Mouse (Mus musculus) kidney, embryonic 14.5 days (tissue): Measurements from ENCODE around the gene Cyp4x1. TPM values are rescaled to one million over a fixed set of nuclear protein-coding genes. Genes with fewer than 3 reads are reported as not detected.
A peak's percentile ranks its signal among the peaks of the same experiment; 100 is the strongest.

ENCODE experiments used
- ATAC-seq: fragments of 200-750 bp; cut with Nextera tagmentation; 2 replicates; pipeline ENCODE4 v1.8.0; 2017; ENCODE audit warnings: moderate number of reproducible peaks, mild to moderate bottlenecking, moderate TSS enrichment, moderate library complexity; ENCODE audit not compliant: low FRiP score, low TSS enrichment
- H3K27ac ChIP-seq: fragments of 300-500 bp; sonication (generic); 2 replicates; pipeline ENCODE4 v1.5.1; 2014; ENCODE audit warnings: low read depth, mild to moderate bottlenecking, low read length, moderate library complexity, mixed read lengths
- H3K27me3 ChIP-seq: fragments of 300-500 bp; sonication (generic); 2 replicates; pipeline ENCODE4 v1.6.1; 2014; ENCODE audit warnings: mild to moderate bottlenecking, low read length; ENCODE audit not compliant: control insufficient read depth, insufficient read depth
- H3K36me3 ChIP-seq: fragments of 300-500 bp; sonication (generic); 2 replicates; pipeline ENCODE4 v1.6.1; 2014; ENCODE audit warnings: low read length, mixed read lengths; ENCODE audit not compliant: control insufficient read depth, insufficient read depth
- H3K4me1 ChIP-seq: fragments of 300-500 bp; sonication (generic); 2 replicates; pipeline ENCODE4 v1.6.1; 2014; ENCODE audit warnings: low read length, mixed read lengths; ENCODE audit not compliant: control insufficient read depth, insufficient read depth
- H3K4me2 ChIP-seq: fragments of 300-500 bp; sonication (generic); replicated peaks from 2 replicates; pipeline ENCODE4 v1.6.1; 2014; ENCODE audit warnings: low read depth, mild to moderate bottlenecking, low read length
- H3K4me3 ChIP-seq: fragments of 300-500 bp; sonication (generic); 2 replicates; pipeline ENCODE4 v1.5.1; 2014; ENCODE audit warnings: mild to moderate bottlenecking, low read length
- H3K9ac ChIP-seq: fragments of 300-500 bp; sonication (generic); 2 replicates; pipeline ENCODE4 v1.6.1; 2014; ENCODE audit warnings: low read depth, mild to moderate bottlenecking, low read length, moderate library complexity
- H3K9me3 ChIP-seq: fragments of 300-500 bp; sonication (generic); 2 replicates; pipeline ENCODE4 v1.6.1; 2016; ENCODE audit warnings: low read length; ENCODE audit not compliant: control insufficient read depth
- WGBS: fragments of 180-500 bp; shearing (Covaris S2); extraction: QIAGEN DNeasy Blood & Tissue Kit; methylation state at CpG from one replicate; pipeline ENCODE4 v1.1.7; 2014; 5-methylcytosine and 5-hydroxymethylcytosine counted together
- polyA plus RNA-seq: library from polyadenylated mRNA; unstranded; fragments of >200 nt; fragmentation: Nextera tagmentation; extraction: Ambion mirVana; gene quantifications from 2 replicates; pipeline ENCODE4 v1.2.1, GENCODE M21; 2014

Cyp4x1 gene
- polyA plus RNA-seq, 1 experiment from 2014 or later: 0.54 TPM

GRCm38 (mm10) chr4:115062875-115063517 lies 71.1 kb downstream of the Cyp4x1 start:
- peak overlapping the region; percentile 56 for H3K4me3 ChIP-seq
- H3K4me1 ChIP-seq: peaks cover 9% of the 10 kb centered on the region; the same call in 1 of the 2 replicates
- ATAC-seq: peak; percentile 82
- H3K36me3 ChIP-seq: no peaks in the 10 kb centered on the region
- H3K4me2 ChIP-seq: peak overlapping the region; percentile 95
- H3K9ac ChIP-seq: peak overlapping the region; percentile 54
- H3K27me3 ChIP-seq: peaks cover 83% of the 10 kb centered on the region
- no peak overlapping the region for H3K27ac ChIP-seq
- WGBS: under 1% methylated on average over 51 of the region's 58 CpGs
- H3K9me3 ChIP-seq: no peaks in the 10 kb centered on the region

GRCm38 (mm10) chr4:115062540-115062874 lies 71.6 kb downstream of the Cyp4x1 start:
- peaks cover 88% of the 10 kb centered on the region for H3K27me3 ChIP-seq
- ATAC-seq: no peak
- H3K4me1 ChIP-seq: peaks cover 9% of the 10 kb centered on the region; the same call in 1 of the 2 replicates
- H3K36me3 ChIP-seq: no peaks in the 10 kb centered on the region
- no peaks in the 10 kb centered on the region for H3K9me3 ChIP-seq
- peak overlapping the region; percentile 54; the same call in 1 of the 2 replicates for H3K9ac ChIP-seq
- H3K27ac ChIP-seq: no peak overlapping the region
- 2% methylated on average over 9 of the region's 9 CpGs for WGBS
- peak overlapping the region; percentile 56 for H3K4me3 ChIP-seq
- peak overlapping the region; percentile 95 for H3K4me2 ChIP-seq

- H3K4me1 ChIP-seq: peaks cover 18% of the 10 kb centered on the region
- H3K36me3 ChIP-seq: no peaks in the 10 kb centered on the region
- H3K4me2 ChIP-seq: peak overlapping the region; percentile 18; the same call in 1 of the 2 replicates
- H3K27me3 ChIP-seq: peaks cover 94% of the 10 kb centered on the region
- no peak for ATAC-seq
- H3K4me3 ChIP-seq: peak overlapping the region; percentile 14; the same call in 1 of the 2 replicates
- no peak overlapping the region for H3K27ac ChIP-seq
- 11% methylated on average over 3 of the region's 3 CpGs for WGBS
- no peaks in the 10 kb centered on the region for H3K9me3 ChIP-seq
- H3K9ac ChIP-seq: no peak overlapping the region
Observed at GRCm38 (mm10) chr4:115060753-115061152, 73.3 kb downstream of the Cyp4x1 start.

- 9% methylated on average over 12 of the region's 12 CpGs for WGBS
- no peaks in the 10 kb centered on the region for H3K9me3 ChIP-seq
- peak overlapping the region; percentile 14; the same call in 1 of the 2 replicates for H3K4me3 ChIP-seq
- peaks cover 18% of the 10 kb centered on the region for H3K4me1 ChIP-seq
- no peak for ATAC-seq
- H3K27me3 ChIP-seq: peaks cover 94% of the 10 kb centered on the region
- peak overlapping the region; percentile 18; the same call in 1 of the 2 replicates for H3K4me2 ChIP-seq
- H3K27ac ChIP-seq: no peak overlapping the region
- peak overlapping the region; percentile 25; the same call in 1 of the 2 replicates for H3K9ac ChIP-seq
- H3K36me3 ChIP-seq: no peaks in the 10 kb centered on the region
Observed at GRCm38 (mm10) chr4:115059871-115060270, 74.2 kb downstream of the Cyp4x1 start.

GRCm38 (mm10) chr4:115058871-115059590 lies 75.0 kb downstream of the Cyp4x1 start:
- no peaks in the 10 kb centered on the region for H3K36me3 ChIP-seq
- ATAC-seq: no peak
- peak overlapping the region; percentile 20; the same call in 1 of the 2 replicates for H3K4me2 ChIP-seq
- peak overlapping the region; percentile 19; the same call in 1 of the 2 replicates for H3K4me3 ChIP-seq
- H3K9me3 ChIP-seq: no peaks in the 10 kb centered on the region
- peak overlapping the region; percentile 63; the same call in 1 of the 2 replicates for H3K27ac ChIP-seq
- WGBS: 1% methylated on average over 23 of the region's 23 CpGs
- peaks cover 18% of the 10 kb centered on the region for H3K4me1 ChIP-seq
- no peak overlapping the region for H3K9ac ChIP-seq
- H3K27me3 ChIP-seq: peaks cover 94% of the 10 kb centered on the region

- Histone ChIP-seq H3K4me2 (peak overlapping the region; percentile 11; the same call in 1 of the 2 replicates), H3K9me3 (no peaks in the 10 kb centered on the region), H3K27me3 (peaks cover 94% of the 10 kb centered on the region), H3K27ac (peak overlapping the region; percentile 55; the same call in 1 of the 2 replicates), H3K4me1 (peaks cover 16% of the 10 kb centered on the region), H3K36me3 (no peaks in the 10 kb centered on the region), H3K4me3 (peak overlapping the region; percentile 41), H3K9ac (peak overlapping the region; percentile 53; the same call in 1 of the 2 replicates)
- 1% methylated on average over 20 of the region's 20 CpGs for WGBS
- ATAC-seq: no peak
Observed at GRCm38 (mm10) chr4:115058317-115058761, 75.7 kb downstream of the Cyp4x1 start.

GRCm38 (mm10) chr4:115057674-115058316 lies 76.3 kb downstream of the Cyp4x1 start:
- Histone ChIP-seq H3K4me2 (peak overlapping the region; percentile 53; the same call in 1 of the 2 replicates), H3K27me3 (peaks cover 93% of the 10 kb centered on the region), H3K4me3 (peak overlapping the region; percentile 41), H3K27ac (peak overlapping the region; percentile 55; the same call in 1 of the 2 replicates), H3K4me1 (peaks cover 12% of the 10 kb centered on the region), H3K9ac (peak overlapping the region; percentile 53), H3K9me3 (no peaks in the 10 kb centered on the region), H3K36me3 (no peaks in the 10 kb centered on the region)
- under 1% methylated on average over 33 of the region's 33 CpGs for WGBS
- no peak for ATAC-seq

GRCm38 (mm10) chr4:115056921-115057673 lies 77.0 kb downstream of the Cyp4x1 start:
- peak overlapping the region; percentile 53 for H3K4me2 ChIP-seq
- no peaks in the 10 kb centered on the region for H3K9me3 ChIP-seq
- peak overlapping the region; percentile 53 for H3K9ac ChIP-seq
- peak overlapping the region; percentile 55; the same call in 1 of the 2 replicates for H3K27ac ChIP-seq
- WGBS: 1% methylated on average over 48 of the region's 48 CpGs
- peak; percentile 55 for ATAC-seq
- peaks cover 8% of the 10 kb centered on the region for H3K4me1 ChIP-seq
- peaks cover 92% of the 10 kb centered on the region for H3K27me3 ChIP-seq
- no peaks in the 10 kb centered on the region for H3K36me3 ChIP-seq
- peak overlapping the region; percentile 41 for H3K4me3 ChIP-seq
